Mouse (Mus musculus) hindbrain, embryonic 15.5 days (tissue): Measurements from ENCODE around the gene Kcnq2. TPM values are rescaled to one million over a fixed set of nuclear protein-coding genes. Genes with fewer than 3 reads are reported as not detected.

ENCODE experiments used
- ATAC-seq: fragments of 200-750 bp; cut with Nextera tagmentation; 2 replicates; pipeline ENCODE4 v1.8.0; 2017; ENCODE audit warnings: low read depth, moderate number of reproducible peaks, moderate TSS enrichment; ENCODE audit not compliant: low FRiP score
- H3K27ac ChIP-seq: fragments of 300-500 bp; sonication (generic); replicated peaks from 2 replicates; pipeline ENCODE4 v1.5.1; 2015; ENCODE audit warnings: mild to moderate bottlenecking, inconsistent platforms
- H3K27me3 ChIP-seq: fragments of 300-500 bp; sonication (generic); 2 replicates; pipeline ENCODE4 v1.6.1; 2015; ENCODE audit warnings: control low read depth, inconsistent platforms
- H3K36me3 ChIP-seq: fragments of 300-500 bp; sonication (generic); 2 replicates; pipeline ENCODE4 v1.6.1; 2015; ENCODE audit warnings: control low read depth, inconsistent platforms
- H3K4me1 ChIP-seq: fragments of 300-500 bp; sonication (generic); replicated peaks from 2 replicates; pipeline ENCODE4 v1.6.1; 2015; ENCODE audit warnings: control low read depth, inconsistent platforms
- H3K4me2 ChIP-seq: fragments of 300-500 bp; sonication (generic); 2 replicates; pipeline ENCODE4 v1.6.1; 2015; ENCODE audit warnings: moderate library complexity, mild to moderate bottlenecking, inconsistent platforms
- H3K4me3 ChIP-seq: fragments of 300-500 bp; sonication (generic); 2 replicates; pipeline ENCODE4 v1.5.1; 2015; ENCODE audit warnings: mild to moderate bottlenecking, inconsistent platforms
- H3K9ac ChIP-seq: fragments of 300-500 bp; sonication (generic); 2 replicates; pipeline ENCODE4 v1.6.1; 2015; ENCODE audit warnings: inconsistent platforms
- H3K9me3 ChIP-seq: fragments of 300-500 bp; sonication (generic); 2 replicates; pipeline ENCODE4 v1.6.1; 2016; ENCODE audit warnings: control low read depth, inconsistent platforms
- WGBS: fragments of 180-500 bp; shearing (Covaris S2); methylation state at CpG from one replicate; pipeline ENCODE4 v1.1.7; 2015; 5-methylcytosine and 5-hydroxymethylcytosine counted together
- polyA plus RNA-seq: library from polyadenylated mRNA; unstranded; fragments of >200 nt; fragmentation: Nextera tagmentation; extraction: Ambion mirVana; gene quantifications from 2 replicates; pipeline ENCODE4 v1.2.1, GENCODE M21; 2015

Gene Kcnq2
- polyA plus RNA-seq, 1 experiment from 2014 or later, result 50.4 TPM

- no peaks in the 10 kb centered on the region for H3K27me3 ChIP-seq
- no peak overlapping the region for H3K4me3 ChIP-seq
- H3K9ac ChIP-seq, result no peak overlapping the region
- no peaks in the 10 kb centered on the region for H3K9me3 ChIP-seq
- H3K4me2 ChIP-seq, result no peak overlapping the region
- WGBS, result 84% methylated on average over 3 of the region's 3 CpGs
- H3K27ac ChIP-seq, result no peak overlapping the region
- 0 out of 2 replicates have a peak, but pooled peaks cover 8% of the 10 kb centered on the region for H3K36me3 ChIP-seq
- ATAC-seq, result no peak
- no peaks in the 10 kb centered on the region for H3K4me1 ChIP-seq
Observed at GRCm38 (mm10) chr2:181090123-181090522, 45.0 kb downstream of the Kcnq2 start.

- peaks cover 21% of the 10 kb centered on the region for H3K36me3 ChIP-seq
- no peak for ATAC-seq
- WGBS, result 66% methylated on average over 8 of the region's 8 CpGs
- no peak overlapping the region for H3K9ac ChIP-seq
- no peak overlapping the region for H3K4me3 ChIP-seq
- no peaks in the 10 kb centered on the region for H3K27me3 ChIP-seq
- H3K4me1 ChIP-seq, result no peaks in the 10 kb centered on the region
- H3K9me3 ChIP-seq, result no peaks in the 10 kb centered on the region
- H3K4me2 ChIP-seq, result no peak overlapping the region
- H3K27ac ChIP-seq, result no peak overlapping the region
Observed at GRCm38 (mm10) chr2:181084997-181085396, 50.1 kb downstream of the Kcnq2 start.

GRCm38 (mm10) chr2:181083945-181084344 is 51.2 kb downstream of the Kcnq2 start:
- Histone ChIP-seq H3K9me3 (no peaks in the 10 kb centered on the region), H3K4me3 (no peak overlapping the region), H3K4me1 (no peaks in the 10 kb centered on the region), H3K9ac (no peak overlapping the region), H3K27me3 (no peaks in the 10 kb centered on the region), H3K27ac (no peak overlapping the region), H3K36me3 (peaks cover 21% of the 10 kb centered on the region), H3K4me2 (no peak overlapping the region)
- 55% methylated on average over 4 of the region's 4 CpGs for whole genome bisulfite sequencing
- no peak for ATAC-seq

GRCm38 (mm10) chr2:181080886-181081285 is 54.2 kb downstream of the Kcnq2 start:
- Histone ChIP-seq H3K4me2 (no peak overlapping the region), H3K9me3 (no peaks in the 10 kb centered on the region), H3K4me1 (no peaks in the 10 kb centered on the region), H3K27ac (no peak overlapping the region), H3K9ac (no peak overlapping the region), H3K36me3 (peaks cover 18% of the 10 kb centered on the region), H3K27me3 (no peaks in the 10 kb centered on the region), H3K4me3 (no peak overlapping the region)
- WGBS, result 63% methylated on average over 5 of the region's 5 CpGs
- ATAC-seq, result no peak

GRCm38 (mm10) chr2:181079518-181079917 is 55.6 kb downstream of the Kcnq2 start:
- no peak for ATAC-seq
- Histone ChIP-seq H3K27ac (no peak overlapping the region), H3K36me3 (peaks cover 16% of the 10 kb centered on the region), H3K4me3 (no peak overlapping the region), H3K4me2 (no peak overlapping the region), H3K27me3 (no peaks in the 10 kb centered on the region), H3K9ac (no peak overlapping the region), H3K4me1 (no peaks in the 10 kb centered on the region), H3K9me3 (no peaks in the 10 kb centered on the region)
- 88% methylated on average over 2 of the region's 2 CpGs for WGBS

- Histone ChIP-seq H3K9me3 (no peaks in the 10 kb centered on the region), H3K27ac (no peak overlapping the region), H3K4me2 (no peak overlapping the region), H3K36me3 (peaks cover 16% of the 10 kb centered on the region), H3K4me1 (no peaks in the 10 kb centered on the region), H3K9ac (no peak overlapping the region), H3K27me3 (no peaks in the 10 kb centered on the region), H3K4me3 (no peak overlapping the region)
- no peak for ATAC-seq
- 89% methylated on average over 2 of the region's 2 CpGs for WGBS
Observed at GRCm38 (mm10) chr2:181078908-181079307, 56.2 kb downstream of the Kcnq2 start.

GRCm38 (mm10) chr2:181075501-181075900 is 59.6 kb downstream of the Kcnq2 start:
- Histone ChIP-seq H3K9ac (no peak overlapping the region), H3K4me3 (no peak overlapping the region), H3K27ac (no peak overlapping the region), H3K4me2 (no peak overlapping the region), H3K27me3 (no peaks in the 10 kb centered on the region), H3K36me3 (0 out of 2 replicates have a peak, but pooled peaks cover 2% of the 10 kb centered on the region), H3K4me1 (0 out of 2 replicates have a peak, but pooled peaks cover 4% of the 10 kb centered on the region), H3K9me3 (no peaks in the 10 kb centered on the region)
- ATAC-seq, result no peak
- 75% methylated on average over 12 of the region's 12 CpGs for WGBS

GRCm38 (mm10) chr2:181072403-181072714 is 62.7 kb downstream of the Kcnq2 start:
- peak; percentile 69 for ATAC-seq
- no peak overlapping the region for H3K27ac ChIP-seq
- H3K36me3 ChIP-seq, result no peaks in the 10 kb centered on the region
- H3K9me3 ChIP-seq, result no peaks in the 10 kb centered on the region
- no peak overlapping the region for H3K4me2 ChIP-seq
- 0 out of 2 replicates have a peak, but pooled peaks cover 4% of the 10 kb centered on the region for H3K4me1 ChIP-seq
- no peak overlapping the region for H3K9ac ChIP-seq
- no peak overlapping the region for H3K4me3 ChIP-seq
- WGBS, result 6% methylated on average over 1 of the region's 1 CpGs
- no peaks in the 10 kb centered on the region for H3K27me3 ChIP-seq

GRCm38 (mm10) chr2:181071706-181072402 is 63.2 kb downstream of the Kcnq2 start:
- Histone ChIP-seq H3K4me3 (no peak overlapping the region), H3K27me3 (no peaks in the 10 kb centered on the region), H3K4me2 (no peak overlapping the region), H3K4me1 (0 out of 2 replicates have a peak, but pooled peaks cover 4% of the 10 kb centered on the region), H3K27ac (no peak overlapping the region), H3K36me3 (no peaks in the 10 kb centered on the region), H3K9ac (no peak overlapping the region), H3K9me3 (no peaks in the 10 kb centered on the region)
- peak; percentile 62; the same call in 1 of the 2 replicates for ATAC-seq
- WGBS, result 62% methylated on average over 7 of the region's 7 CpGs

- Histone ChIP-seq H3K27ac (no peak overlapping the region), H3K4me1 (0 out of 2 replicates have a peak, but pooled peaks cover 4% of the 10 kb centered on the region), H3K4me3 (no peak overlapping the region), H3K9me3 (no peaks in the 10 kb centered on the region), H3K27me3 (no peaks in the 10 kb centered on the region), H3K9ac (no peak overlapping the region), H3K4me2 (no peak overlapping the region), H3K36me3 (no peaks in the 10 kb centered on the region)
- WGBS, result 56% methylated on average over 7 of the region's 7 CpGs
- ATAC-seq, result no peak
Observed at GRCm38 (mm10) chr2:181070136-181070535, 65.0 kb downstream of the Kcnq2 start.

- 0 out of 2 replicates have a peak, but pooled peaks cover 4% of the 10 kb centered on the region for H3K4me1 ChIP-seq
- ATAC-seq, result no peak
- WGBS, result 72% methylated on average over 5 of the region's 5 CpGs
Observed at GRCm38 (mm10) chr2:181068499-181068898, 66.6 kb downstream of the Kcnq2 start.

GRCm38 (mm10) chr2:181065827-181066226 is 69.3 kb downstream of the Kcnq2 start:
- 62% methylated on average over 4 of the region's 4 CpGs for WGBS
- Histone ChIP-seq H3K36me3 (no peaks in the 10 kb centered on the region), H3K27ac (no peak overlapping the region), H3K27me3 (no peaks in the 10 kb centered on the region), H3K4me2 (no peak overlapping the region), H3K9me3 (no peaks in the 10 kb centered on the region), H3K4me1 (no peaks in the 10 kb centered on the region), H3K4me3 (no peak overlapping the region), H3K9ac (no peak overlapping the region)
- no peak for ATAC-seq

More at GRCm38 (mm10) chr2:181068499-181068898, 66.6 kb downstream of the Kcnq2 start:
- H3K27me3 ChIP-seq, result no peaks in the 10 kb centered on the region
- H3K9ac ChIP-seq, result no peak overlapping the region
- no peaks in the 10 kb centered on the region for H3K9me3 ChIP-seq
- no peak overlapping the region for H3K4me3 ChIP-seq
- H3K27ac ChIP-seq, result no peak overlapping the region
- H3K4me2 ChIP-seq, result no peak overlapping the region
- no peaks in the 10 kb centered on the region for H3K36me3 ChIP-seq

- 15% methylated on average over 5 of the region's 5 CpGs for WGBS
- no peaks in the 10 kb centered on the region for H3K9me3 ChIP-seq
- no peak overlapping the region for H3K4me3 ChIP-seq
- no peaks in the 10 kb centered on the region for H3K27me3 ChIP-seq
- no peak overlapping the region for H3K27ac ChIP-seq
- H3K9ac ChIP-seq, result no peak overlapping the region
- peak; percentile 73; the same call in 1 of the 2 replicates for ATAC-seq
- no peak overlapping the region for H3K4me2 ChIP-seq
- H3K36me3 ChIP-seq, result no peaks in the 10 kb centered on the region
- peaks cover 23% of the 10 kb centered on the region for H3K4me1 ChIP-seq
Observed at GRCm38 (mm10) chr2:181060127-181060526, 75.0 kb downstream of the Kcnq2 start.
